Mouse (Mus musculus) C2C12 (cell line): ENCODE results near the gene Gm21974. TPM values are rescaled to one million over a fixed set of nuclear protein-coding genes. Genes with fewer than 3 reads are reported as not detected.

Experiments
- H3K27me3 ChIP-seq: one replicate; pipeline ENCODE4 v1.6.1; 2011; ENCODE audit not compliant: control insufficient read depth, insufficient read depth, insufficient read length
- H3K36me3 ChIP-seq: one replicate; pipeline ENCODE4 v1.6.1; 2011; ENCODE audit not compliant: control insufficient read depth, insufficient read depth
- H3K4me3 ChIP-seq: one replicate; pipeline ENCODE4 v1.5.1; 2011; ENCODE audit warnings: mild to moderate bottlenecking, control low read depth; ENCODE audit not compliant: poor library complexity, insufficient read depth, severe bottlenecking
- H3K79me2 ChIP-seq: one replicate; pipeline ENCODE4 v1.6.1; 2011; ENCODE audit not compliant: control insufficient read depth, insufficient read depth
- H3K79me3 ChIP-seq: one replicate; pipeline ENCODE4 v1.6.1; 2011; ENCODE audit warnings: low read depth, control low read depth
- H3ac ChIP-seq: one replicate; pipeline ENCODE3; 2011; ENCODE audit warnings: low read depth; ENCODE audit not compliant: control insufficient read depth, insufficient read length
- CEBPB ChIP-seq: IDR thresholded peaks from one replicate; pipeline ENCODE4 v1.6.1; 2011; ENCODE audit warnings: low read depth, mild to moderate bottlenecking, control low read depth, moderate library complexity
- CTCF ChIP-seq: IDR thresholded peaks from one replicate; pipeline ENCODE4 v1.5.1; 2011; ENCODE audit not compliant: control insufficient read depth, insufficient read depth, insufficient read length
- FOSL1 ChIP-seq: IDR thresholded peaks from one replicate; pipeline ENCODE4 v1.8.0; 2011; ENCODE audit warnings: mild to moderate bottlenecking, low read length; ENCODE audit not compliant: poor library complexity, insufficient read depth, severe bottlenecking
- MAX ChIP-seq: IDR thresholded peaks from one replicate; pipeline ENCODE4 v1.6.1; 2011; ENCODE audit warnings: mild to moderate bottlenecking, control low read depth
- MYOD1 ChIP-seq: IDR thresholded peaks from one replicate; pipeline ENCODE4 v1.6.1; 2011; ENCODE audit warnings: low read depth; ENCODE audit not compliant: control insufficient read depth, insufficient read length
- MYOG ChIP-seq: IDR thresholded peaks from one replicate; pipeline ENCODE4 v1.6.1; 2011; ENCODE audit not compliant: control insufficient read depth, insufficient read length; ENCODE audit errors: extremely low read depth
- USF1 ChIP-seq: IDR thresholded peaks from one replicate; pipeline ENCODE4 v1.6.1; 2011; ENCODE audit warnings: low read depth, mild to moderate bottlenecking, control low read depth, moderate library complexity
- polyA plus RNA-seq: library from polyadenylated mRNA; unstranded; fragments of >200 nt; fragmentation: generic; extraction: Trizol; gene quantifications from one replicate; pipeline ENCODE4 v1.2.1, GENCODE M21; 2012; ENCODE audit warnings: missing spikeins

Gene Gm21974
- polyA plus RNA-seq, 1 experiment = not detected

- no peaks in the 10 kb centered on the region for H3K36me3 ChIP-seq
- peaks cover 6% of the 10 kb centered on the region for H3K79me2 ChIP-seq
- H3K27me3 ChIP-seq = no peaks in the 10 kb centered on the region
- H3K4me3 ChIP-seq = no peak overlapping the region
- no peak overlapping the region for H3ac ChIP-seq
- H3K79me3 ChIP-seq = no peaks in the 10 kb centered on the region
- TF ChIP-seq MYOD1 (no peak), CTCF (no peak), MYOG (no peak), CEBPB (no peak), USF1 (no peak), MAX (no peak), FOSL1 (no peak)
Observed at GRCm38 (mm10) chr7:127837473-127837872, 57.8 kb downstream of the Gm21974 start.

Other genes with a start within 250 kb of the Gm21974 start
- gene Bcl7c, start 186.5 kb downstream of the Gm21974 start, polyA plus RNA-seq = 132 TPM
- gene Ctf1, start 182.7 kb downstream of the Gm21974 start, polyA plus RNA-seq = 9.2 TPM
- 0.13 TPM for gene Ctf2, start 163.3 kb downstream of the Gm21974 start, polyA plus RNA-seq
- 26.9 TPM for gene Fbxl19, start 150.9 kb downstream of the Gm21974 start, polyA plus RNA-seq
- gene Orai3, start 125.6 kb downstream of the Gm21974 start, polyA plus RNA-seq = 15.0 TPM
- gene Setd1a, start 118.8 kb downstream of the Gm21974 start, polyA plus RNA-seq = 20.9 TPM
- gene Gm49388, start 109.8 kb downstream of the Gm21974 start, polyA plus RNA-seq = 1.4 TPM
- gene Hsd3b7, start 94.8 kb downstream of the Gm21974 start, polyA plus RNA-seq = 8.3 TPM
- 50.8 TPM for gene Stx4a, start 71.2 kb downstream of the Gm21974 start, polyA plus RNA-seq
- 0.01 TPM for gene Stx1b, start 70.9 kb downstream of the Gm21974 start, polyA plus RNA-seq
- gene Zfp646, start 19.2 kb downstream of the Gm21974 start, polyA plus RNA-seq = 15.2 TPM
- gene Zfp668, start 18.6 kb downstream of the Gm21974 start, polyA plus RNA-seq = 12.1 TPM
- 0.50 TPM for gene Prss53, start 4.5 kb downstream of the Gm21974 start, polyA plus RNA-seq
- gene Vkorc1, start 163 bp upstream of the Gm21974 start, polyA plus RNA-seq = 82.3 TPM
- 52.4 TPM for gene Bckdk, start 8.6 kb upstream of the Gm21974 start, polyA plus RNA-seq
- gene Kat8, start 17.1 kb upstream of the Gm21974 start, polyA plus RNA-seq = 18.7 TPM
- gene Prss8, start 34.6 kb upstream of the Gm21974 start, polyA plus RNA-seq = not detected
- 4.7 TPM for gene Prss36, start 51.3 kb upstream of the Gm21974 start, polyA plus RNA-seq
- gene Fus, start 72.0 kb upstream of the Gm21974 start, polyA plus RNA-seq = 468 TPM
- 0.16 TPM for gene Pycard, start 98.4 kb upstream of the Gm21974 start, polyA plus RNA-seq
- gene Trim72, start 108.5 kb upstream of the Gm21974 start, polyA plus RNA-seq = 0.83 TPM
- not detected for gene Itgam, start 167.2 kb upstream of the Gm21974 start, polyA plus RNA-seq
- not detected for gene Gm49368, start 167.2 kb upstream of the Gm21974 start, polyA plus RNA-seq
- not detected for gene Itgax, start 234.1 kb upstream of the Gm21974 start, polyA plus RNA-seq